Mouse (Mus musculus) cortical plate, adult 2 months (tissue): ENCODE data around the gene Taf8. TPM values are rescaled to one million over a fixed set of nuclear protein-coding genes. Genes with fewer than 3 reads are reported as not detected.

Experiments
- H3K27ac ChIP-seq: fragments of 200-500 bp; 2 replicates; pipeline ENCODE4 v1.5.1; 2012; ENCODE audit warnings: low read length, control low read depth, inconsistent platforms; ENCODE audit not compliant: insufficient read depth
- H3K4me1 ChIP-seq: fragments of 200-500 bp; 2 replicates; pipeline ENCODE4 v1.6.1; 2011; ENCODE audit warnings: low read length; ENCODE audit not compliant: control insufficient read depth, insufficient read depth
- H3K4me3 ChIP-seq: fragments of 200-500 bp; 2 replicates; pipeline ENCODE4 v1.5.1; 2011; ENCODE audit warnings: mild to moderate bottlenecking, low read length, control low read depth; ENCODE audit not compliant: insufficient read depth
- CTCF ChIP-seq: fragments of 200-500 bp; IDR thresholded peaks from 2 replicates; pipeline ENCODE4 v1.5.1; 2011; ENCODE audit warnings: mild to moderate bottlenecking, control low read depth, low read length; ENCODE audit not compliant: insufficient read depth; ENCODE audit errors: extremely low read depth
- POLR2A ChIP-seq: fragments of 200-500 bp; IDR thresholded peaks from 2 replicates; pipeline ENCODE4 v1.6.1; 2011; ENCODE audit warnings: mild to moderate bottlenecking, low read length, control low read depth; ENCODE audit not compliant: insufficient read depth; ENCODE audit errors: extremely low read depth
- polyA plus RNA-seq: library from polyadenylated mRNA; depleted of rRNA; stranded (reverse); fragments of >200 nt; gene quantifications from 2 replicates; pipeline ENCODE4 v1.2.3, GENCODE M21; 2012

The Taf8 gene
- polyA plus RNA-seq, 1 experiment = 25.9 TPM

DNA sequence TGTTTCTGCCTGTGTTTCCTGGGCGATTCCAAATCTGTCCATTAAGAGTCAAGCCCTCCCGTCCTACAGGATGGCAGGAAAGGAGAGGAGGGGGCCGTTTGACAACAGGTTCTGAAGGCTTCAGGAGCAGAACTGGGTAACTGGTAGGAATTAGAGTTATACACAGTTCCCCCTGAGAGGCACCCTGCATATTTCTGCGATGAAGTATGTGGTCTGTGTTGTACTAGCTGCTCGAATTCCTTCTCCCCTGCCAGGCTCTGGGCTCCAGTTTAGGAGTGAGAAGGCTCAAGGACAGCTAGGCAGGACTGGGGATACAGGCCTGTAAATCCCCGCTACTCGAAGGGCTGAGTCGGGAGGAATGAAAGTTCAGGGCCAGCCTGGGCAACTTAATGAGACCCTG is 16.1 kb upstream of the Taf8 start:
- Histone ChIP-seq H3K4me3 (no peak overlapping the region), H3K27ac (no peak overlapping the region), H3K4me1 (no peaks in the 10 kb centered on the region)
- TF ChIP-seq CTCF = no peak
- TF ChIP-seq POLR2A = no peak

DNA sequence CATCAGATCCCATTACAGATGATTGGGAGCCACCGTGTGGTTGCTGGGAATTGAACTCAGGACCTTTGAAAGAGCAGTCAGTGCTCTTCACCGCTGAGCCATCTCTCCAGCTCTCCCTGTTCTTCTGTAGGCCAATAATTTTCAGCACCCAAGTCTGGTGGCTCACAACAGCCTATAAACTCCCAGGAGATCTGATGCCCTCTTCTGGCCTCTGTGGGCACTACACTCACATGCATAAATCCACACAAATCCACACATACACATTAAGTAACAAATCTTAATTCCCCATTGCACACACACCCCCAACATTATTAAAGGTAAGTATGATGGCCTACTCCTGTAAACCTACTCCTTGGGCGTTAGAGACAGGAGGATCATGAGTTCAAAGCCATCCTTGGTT is 14.1 kb upstream of the Taf8 start:
- H3K4me3 ChIP-seq = no peak overlapping the region
- no peak for TF ChIP-seq POLR2A
- TF ChIP-seq CTCF = no peak
- no peaks in the 10 kb centered on the region for H3K4me1 ChIP-seq
- no peak overlapping the region for H3K27ac ChIP-seq

DNA sequence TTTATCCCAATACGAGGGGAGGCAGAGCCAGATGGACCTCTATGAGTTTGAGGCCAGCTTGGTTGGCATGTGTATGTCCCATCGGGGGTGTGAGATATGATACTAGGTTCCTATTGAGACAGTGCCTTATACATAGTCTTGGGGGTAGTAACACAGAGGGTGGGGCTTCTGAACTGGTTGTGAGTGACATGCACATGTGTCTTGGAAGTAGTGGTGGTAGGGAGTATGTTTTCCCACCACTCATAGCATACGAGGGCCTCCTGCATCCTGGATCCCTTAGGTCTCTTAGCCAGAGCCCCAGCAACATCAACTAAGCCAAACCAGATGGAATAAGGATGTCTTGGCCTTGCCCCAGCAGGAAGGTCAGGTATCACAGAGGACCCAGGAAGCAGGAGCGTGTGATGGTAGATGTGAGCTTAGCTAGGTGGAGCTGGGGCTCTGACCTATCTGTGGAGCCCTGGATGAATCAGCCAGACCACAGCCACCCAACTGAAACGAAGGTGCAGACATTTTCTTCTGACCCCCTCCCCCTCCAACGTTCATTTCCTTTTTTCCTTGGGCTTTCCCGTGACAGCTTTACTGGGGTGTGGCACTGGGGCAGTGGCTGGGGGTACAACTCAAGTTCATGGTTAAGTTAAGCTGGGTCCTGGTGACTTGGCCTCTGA is 13.2 kb upstream of the Taf8 start:
- H3K27ac ChIP-seq = no peak overlapping the region
- no peak overlapping the region for H3K4me3 ChIP-seq
- no peak for TF ChIP-seq POLR2A
- no peaks in the 10 kb centered on the region for H3K4me1 ChIP-seq

DNA sequence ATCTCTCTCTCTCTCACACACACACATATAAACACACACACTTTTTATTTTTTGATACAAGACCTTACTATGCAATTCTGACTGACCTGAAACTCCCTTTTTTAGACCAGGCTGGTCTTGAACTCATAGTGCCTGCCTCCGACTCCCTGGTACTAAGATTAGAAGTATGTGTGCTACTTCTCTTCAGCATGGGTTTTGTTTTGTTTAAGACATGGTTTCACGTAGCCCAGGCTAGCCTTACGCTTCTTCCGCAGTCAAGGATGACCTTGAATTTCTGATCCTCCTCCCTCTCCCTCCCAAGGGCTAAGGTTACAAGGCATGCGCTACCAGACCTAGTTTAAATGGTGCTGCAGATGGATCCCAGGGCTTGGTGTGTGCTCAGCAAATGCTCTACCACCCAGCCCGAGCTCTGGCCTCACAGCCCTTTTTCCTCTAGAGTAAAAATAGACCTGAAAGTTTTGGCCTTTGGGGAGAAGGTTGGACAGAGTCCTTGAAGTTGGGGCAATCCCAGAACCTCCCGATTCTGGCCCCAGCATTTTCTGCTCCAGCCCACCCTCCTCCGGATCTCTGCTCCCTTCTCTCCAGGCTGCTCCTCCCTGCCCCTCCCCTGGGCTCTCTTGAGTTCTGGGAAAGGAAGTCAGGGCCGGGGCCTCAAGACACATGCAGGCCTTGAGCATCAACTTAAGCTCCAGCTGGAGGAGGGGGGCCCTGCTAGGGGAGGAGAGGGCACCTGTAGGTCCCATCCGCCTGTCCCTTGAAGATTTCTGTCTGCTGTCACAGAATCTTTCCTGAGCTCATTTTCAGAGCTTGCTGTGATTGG is 11.1 kb upstream of the Taf8 start:
- H3K4me3 ChIP-seq = no peak overlapping the region
- no peaks in the 10 kb centered on the region; the same call in none of the 2 replicates for H3K4me1 ChIP-seq
- TF ChIP-seq POLR2A = no peak
- no peak for TF ChIP-seq CTCF
- H3K27ac ChIP-seq = no peak overlapping the region

DNA sequence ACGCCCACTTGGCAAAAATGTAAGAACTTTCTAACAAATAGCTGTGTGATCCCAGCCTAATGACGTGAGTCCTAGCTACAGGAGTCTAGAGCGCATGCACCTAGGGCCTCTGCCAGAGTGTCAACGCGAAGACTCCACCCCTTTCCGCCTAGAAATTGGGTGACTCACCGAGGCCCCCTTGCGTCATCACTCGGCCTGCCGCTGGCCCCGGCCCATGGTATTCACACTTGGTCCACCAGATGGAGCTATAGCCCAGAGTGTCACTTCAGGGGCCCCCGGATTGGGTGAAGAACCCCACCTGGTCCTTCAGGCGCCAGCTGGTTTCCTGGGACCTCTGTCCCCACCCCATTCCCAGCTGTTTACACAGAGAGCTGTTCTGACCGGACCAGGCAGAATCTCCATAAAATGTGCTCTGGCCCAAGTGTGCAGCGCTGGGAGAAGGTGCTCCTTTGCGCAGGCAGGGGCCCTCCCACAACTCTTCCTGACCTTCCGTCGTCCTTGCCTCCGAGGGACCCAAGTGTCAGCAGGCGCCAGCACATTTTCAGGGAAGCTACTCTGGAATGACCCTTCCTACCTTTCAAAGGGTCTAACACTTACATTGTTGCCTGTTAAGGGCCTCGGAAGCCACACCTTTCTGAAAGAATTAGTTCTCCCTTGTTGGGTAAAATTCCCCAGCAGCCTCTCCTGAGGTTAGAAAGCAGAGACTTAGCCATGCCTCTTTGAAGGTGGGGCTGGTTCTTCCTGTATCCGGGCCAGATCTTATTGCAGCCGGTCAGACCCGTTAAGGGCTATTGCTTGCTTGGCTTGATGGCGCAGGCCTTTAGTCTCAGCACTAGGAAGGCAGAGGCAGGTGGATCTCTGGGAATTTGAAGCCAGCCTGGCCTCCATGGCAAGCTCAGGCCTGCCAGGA is 9.3 kb upstream of the Taf8 start:
- TF ChIP-seq POLR2A = no peak
- peak; percentile 72 for TF ChIP-seq CTCF
- Histone ChIP-seq H3K4me3 (no peak overlapping the region), H3K4me1 (no peaks in the 10 kb centered on the region; the same call in none of the 2 replicates), H3K27ac (peak overlapping the region; percentile 30; the same call in 1 of the 2 replicates)

DNA sequence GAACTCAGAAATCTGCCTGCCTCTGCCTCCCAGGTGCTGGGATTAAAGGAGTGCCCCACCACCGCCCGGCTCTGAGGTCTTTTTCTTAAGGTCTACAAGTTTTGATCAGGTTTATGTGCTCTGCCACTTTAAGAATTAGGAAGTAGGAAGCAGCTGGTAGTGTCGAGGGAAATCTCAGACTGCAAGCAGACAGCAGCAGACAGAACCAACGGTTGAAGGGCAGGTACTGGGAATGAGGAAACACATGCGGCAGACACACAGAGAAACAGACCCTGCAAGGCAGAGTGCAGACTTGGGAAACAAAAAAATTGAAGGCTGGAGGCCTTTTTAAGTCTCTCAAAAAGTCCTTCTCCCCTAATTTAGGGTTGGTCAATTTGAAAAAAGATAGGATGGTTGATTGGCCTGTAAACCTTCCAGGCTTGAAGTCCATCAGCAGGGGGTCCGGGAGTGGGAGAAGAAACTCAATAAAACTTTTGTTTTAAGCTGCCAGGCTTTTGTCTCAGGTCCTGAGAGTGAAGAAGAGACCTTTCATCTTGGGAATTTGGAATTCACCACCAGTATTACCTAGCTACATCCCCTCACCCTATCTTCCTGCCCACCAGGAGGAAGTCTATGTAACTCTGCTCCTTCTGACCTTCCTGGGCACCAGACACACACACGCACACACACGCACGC is 7.1 kb upstream of the Taf8 start:
- H3K27ac ChIP-seq = peak overlapping the region; percentile 45; the same call in 1 of the 2 replicates
- H3K4me3 ChIP-seq = no peak overlapping the region
- H3K4me1 ChIP-seq = no peaks in the 10 kb centered on the region; the same call in none of the 2 replicates
- TF ChIP-seq CTCF (no peak), POLR2A (no peak)

DNA sequence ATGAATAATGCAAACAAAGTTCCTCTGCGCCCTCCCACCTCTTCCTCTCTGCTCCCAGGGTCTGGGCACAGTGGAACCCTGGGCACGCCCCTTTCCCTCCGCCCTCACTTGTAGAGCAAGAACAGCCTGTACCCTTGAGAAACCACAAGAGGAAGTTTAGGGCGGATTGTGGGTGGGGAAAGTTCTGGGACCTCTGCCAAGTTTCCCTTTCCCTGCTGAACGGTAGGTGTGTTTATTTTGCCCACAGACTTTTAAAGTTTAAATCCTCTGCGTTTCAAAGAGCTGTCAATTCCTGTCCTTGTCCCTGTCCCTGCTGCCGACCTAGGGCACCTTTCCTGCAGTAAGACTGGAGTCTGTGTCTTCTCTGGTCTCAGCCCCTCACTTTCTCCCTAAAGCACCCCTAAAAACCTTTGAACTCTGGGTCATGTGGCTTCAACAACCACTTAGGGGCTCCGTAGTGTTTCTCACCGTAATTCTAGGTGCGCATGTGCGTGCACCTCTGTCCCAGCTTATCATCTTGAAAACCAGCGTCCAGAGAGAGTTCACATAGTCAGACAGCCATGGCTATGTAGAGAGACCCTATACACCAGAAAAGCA is 6.0 kb upstream of the Taf8 start:
- Histone ChIP-seq H3K4me1 (no peaks in the 10 kb centered on the region; the same call in none of the 2 replicates), H3K4me3 (0 out of 2 replicates have a peak overlapping the region, but pooled peaks have one; percentile 4), H3K27ac (peak overlapping the region; percentile 84)
- TF ChIP-seq POLR2A (no peak), CTCF (no peak)

DNA sequence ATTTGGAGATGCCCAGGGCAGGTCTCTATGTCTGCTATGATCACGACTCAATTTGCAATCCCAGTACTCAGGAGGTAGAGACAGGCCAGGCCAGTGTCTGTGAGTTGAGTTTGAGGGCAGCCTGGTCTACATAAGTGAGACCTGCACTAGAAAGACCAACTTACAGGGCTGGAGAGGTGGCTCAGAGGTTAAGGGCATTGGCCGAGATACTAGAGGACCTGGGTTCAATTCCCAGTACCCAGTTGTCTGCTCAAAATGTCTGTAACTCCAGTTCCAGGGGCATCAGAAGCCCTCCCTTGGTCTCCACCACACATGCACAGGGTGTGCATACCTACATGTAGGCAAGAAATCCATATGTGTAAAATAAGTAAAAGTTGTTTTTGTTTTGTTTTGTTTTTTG is 5.4 kb upstream of the Taf8 start:
- peak overlapping the region; percentile 84 for H3K27ac ChIP-seq
- TF ChIP-seq POLR2A (no peak), CTCF (no peak)
- no peaks in the 10 kb centered on the region; the same call in none of the 2 replicates for H3K4me1 ChIP-seq
- H3K4me3 ChIP-seq = no peak overlapping the region
